Mouse (Mus musculus) kidney, embryonic 14.5 days (tissue): ENCODE measurements around the gene Il12rb1. TPM values are rescaled to one million over a fixed set of nuclear protein-coding genes. Genes with fewer than 3 reads are reported as not detected.

Experiments used
- ATAC-seq: fragments of 200-750 bp; cut with Nextera tagmentation; 2 replicates; pipeline ENCODE4 v1.8.0; 2017; ENCODE audit warnings: moderate number of reproducible peaks, mild to moderate bottlenecking, moderate TSS enrichment, moderate library complexity; ENCODE audit not compliant: low FRiP score, low TSS enrichment
- H3K27ac ChIP-seq: fragments of 300-500 bp; sonication (generic); 2 replicates; pipeline ENCODE4 v1.5.1; 2014; ENCODE audit warnings: low read depth, mild to moderate bottlenecking, low read length, moderate library complexity, mixed read lengths
- H3K27me3 ChIP-seq: fragments of 300-500 bp; sonication (generic); 2 replicates; pipeline ENCODE4 v1.6.1; 2014; ENCODE audit warnings: mild to moderate bottlenecking, low read length; ENCODE audit not compliant: control insufficient read depth, insufficient read depth
- H3K36me3 ChIP-seq: fragments of 300-500 bp; sonication (generic); 2 replicates; pipeline ENCODE4 v1.6.1; 2014; ENCODE audit warnings: low read length, mixed read lengths; ENCODE audit not compliant: control insufficient read depth, insufficient read depth
- H3K4me1 ChIP-seq: fragments of 300-500 bp; sonication (generic); 2 replicates; pipeline ENCODE4 v1.6.1; 2014; ENCODE audit warnings: low read length, mixed read lengths; ENCODE audit not compliant: control insufficient read depth, insufficient read depth
- H3K4me2 ChIP-seq: fragments of 300-500 bp; sonication (generic); replicated peaks from 2 replicates; pipeline ENCODE4 v1.6.1; 2014; ENCODE audit warnings: low read depth, mild to moderate bottlenecking, low read length
- H3K4me3 ChIP-seq: fragments of 300-500 bp; sonication (generic); 2 replicates; pipeline ENCODE4 v1.5.1; 2014; ENCODE audit warnings: mild to moderate bottlenecking, low read length
- H3K9ac ChIP-seq: fragments of 300-500 bp; sonication (generic); 2 replicates; pipeline ENCODE4 v1.6.1; 2014; ENCODE audit warnings: low read depth, mild to moderate bottlenecking, low read length, moderate library complexity
- H3K9me3 ChIP-seq: fragments of 300-500 bp; sonication (generic); 2 replicates; pipeline ENCODE4 v1.6.1; 2016; ENCODE audit warnings: low read length; ENCODE audit not compliant: control insufficient read depth
- WGBS: fragments of 180-500 bp; shearing (Covaris S2); extraction: QIAGEN DNeasy Blood & Tissue Kit; methylation state at CpG from one replicate; pipeline ENCODE4 v1.1.7; 2014; 5-methylcytosine and 5-hydroxymethylcytosine counted together
- polyA plus RNA-seq: library from polyadenylated mRNA; unstranded; fragments of >200 nt; fragmentation: Nextera tagmentation; extraction: Ambion mirVana; gene quantifications from 2 replicates; pipeline ENCODE4 v1.2.1, GENCODE M21; 2014

Il12rb1 gene
- polyA plus RNA-seq, 1 experiment from 2014 or later, result not detected

DNA sequence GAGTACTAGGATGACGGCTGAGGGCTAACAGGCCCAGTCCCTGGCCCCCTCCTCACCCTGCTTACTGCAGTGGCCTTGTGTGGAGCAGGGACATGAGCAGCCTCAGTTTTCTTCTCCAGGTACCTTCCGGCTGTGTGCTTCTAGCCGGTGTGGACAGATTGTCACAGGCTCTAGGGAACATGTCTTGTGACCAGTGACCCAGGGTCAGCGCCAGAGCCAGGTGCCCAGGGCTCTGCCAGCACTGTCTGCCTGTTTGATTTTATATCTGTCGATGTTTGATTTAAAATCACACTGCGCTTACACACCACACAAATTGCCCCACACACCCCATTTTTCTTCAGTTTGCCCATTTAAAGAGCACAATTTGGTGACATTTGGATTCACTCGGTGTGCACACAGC lies 15.6 kb downstream of the Il12rb1 start:
- Histone ChIP-seq H3K9me3 (peaks cover 9% of the 10 kb centered on the region; the same call in 1 of the 2 replicates), H3K36me3 (no peaks in the 10 kb centered on the region), H3K27me3 (no peaks in the 10 kb centered on the region), H3K27ac (no peak overlapping the region), H3K4me3 (no peak overlapping the region), H3K4me1 (peaks cover 7% of the 10 kb centered on the region; the same call in 1 of the 2 replicates), H3K9ac (no peak overlapping the region), H3K4me2 (no peak overlapping the region)
- WGBS, result 79% methylated on average over 7 of the region's 7 CpGs
- no peak for ATAC-seq

DNA sequence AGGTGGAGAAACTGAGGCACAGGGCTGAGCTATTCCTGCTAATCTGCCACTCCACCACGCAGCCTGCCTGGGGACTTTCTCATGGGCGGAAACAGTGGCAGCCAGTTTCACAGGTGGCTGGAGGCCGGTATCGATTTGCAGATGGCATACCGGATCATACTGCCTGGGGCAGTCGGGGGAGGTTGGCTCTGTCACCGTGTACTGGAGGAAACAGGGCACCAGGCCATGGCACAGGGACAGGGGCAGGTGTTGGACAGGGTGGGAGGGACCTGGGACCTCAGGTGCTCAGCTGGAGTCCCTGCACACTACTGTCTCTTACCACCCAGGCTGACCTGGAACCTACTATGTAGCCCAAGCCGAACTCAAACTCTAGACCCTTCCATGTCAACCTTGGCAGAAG lies 17.6 kb downstream of the Il12rb1 start:
- Histone ChIP-seq H3K4me1 (peaks cover 2% of the 10 kb centered on the region; the same call in 1 of the 2 replicates), H3K27ac (no peak overlapping the region), H3K27me3 (no peaks in the 10 kb centered on the region), H3K9me3 (peaks cover 3% of the 10 kb centered on the region; the same call in 1 of the 2 replicates), H3K36me3 (no peaks in the 10 kb centered on the region), H3K4me3 (no peak overlapping the region), H3K4me2 (no peak overlapping the region), H3K9ac (no peak overlapping the region)
- WGBS, result 68% methylated on average over 8 of the region's 8 CpGs
- ATAC-seq, result no peak

DNA sequence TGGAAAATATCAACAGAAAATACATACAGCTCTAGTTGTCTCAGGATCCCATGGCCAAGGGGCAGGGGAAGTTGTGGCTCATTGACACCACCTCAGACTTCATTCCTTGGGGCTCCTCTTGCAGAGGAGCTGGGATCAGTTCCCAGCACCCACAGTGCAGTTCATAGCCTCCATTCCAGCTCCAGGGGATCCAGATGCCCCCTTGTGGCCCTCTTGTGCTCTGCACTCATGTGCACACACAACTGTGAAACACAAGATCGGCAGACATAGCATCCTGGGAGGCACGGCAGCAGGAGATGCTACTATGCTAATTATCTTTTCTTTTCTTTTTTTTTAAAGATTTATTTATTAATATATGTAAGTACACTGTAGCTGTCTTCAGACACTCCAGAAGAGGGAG lies 18.8 kb downstream of the Il12rb1 start:
- Histone ChIP-seq H3K27me3 (no peaks in the 10 kb centered on the region), H3K4me1 (no peaks in the 10 kb centered on the region), H3K4me3 (no peak overlapping the region), H3K9ac (no peak overlapping the region), H3K36me3 (no peaks in the 10 kb centered on the region), H3K27ac (no peak overlapping the region), H3K4me2 (no peak overlapping the region), H3K9me3 (peaks cover 3% of the 10 kb centered on the region; the same call in 1 of the 2 replicates)
- no peak for ATAC-seq
- WGBS, result 93% methylated on average over 2 of the region's 2 CpGs

DNA sequence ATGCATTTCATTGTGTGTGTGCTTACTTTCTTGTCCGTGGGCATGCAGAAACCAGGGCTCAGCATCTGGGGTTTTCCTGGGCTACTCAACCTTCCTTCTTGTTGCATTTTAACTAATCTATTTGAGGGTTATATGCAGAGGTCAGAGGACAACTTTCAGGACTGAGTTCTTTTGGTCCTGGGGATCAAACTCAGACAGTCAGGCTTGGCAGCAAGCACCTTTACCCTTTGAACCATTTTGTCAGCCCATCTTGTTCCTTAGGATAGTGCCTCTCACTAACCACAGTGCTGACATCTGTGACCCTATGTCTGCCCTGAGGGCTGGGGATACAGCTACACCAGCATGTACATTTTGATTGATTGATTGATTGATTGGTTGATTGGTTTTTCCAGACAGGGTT lies 19.5 kb downstream of the Il12rb1 start:
- Histone ChIP-seq H3K9ac (no peak overlapping the region), H3K4me2 (no peak overlapping the region), H3K4me1 (no peaks in the 10 kb centered on the region), H3K27ac (no peak overlapping the region), H3K27me3 (no peaks in the 10 kb centered on the region), H3K9me3 (peaks cover 3% of the 10 kb centered on the region; the same call in 1 of the 2 replicates), H3K36me3 (no peaks in the 10 kb centered on the region), H3K4me3 (no peak overlapping the region)
- 88% methylated on average over 1 of the region's 1 CpGs for WGBS
- no peak for ATAC-seq

DNA sequence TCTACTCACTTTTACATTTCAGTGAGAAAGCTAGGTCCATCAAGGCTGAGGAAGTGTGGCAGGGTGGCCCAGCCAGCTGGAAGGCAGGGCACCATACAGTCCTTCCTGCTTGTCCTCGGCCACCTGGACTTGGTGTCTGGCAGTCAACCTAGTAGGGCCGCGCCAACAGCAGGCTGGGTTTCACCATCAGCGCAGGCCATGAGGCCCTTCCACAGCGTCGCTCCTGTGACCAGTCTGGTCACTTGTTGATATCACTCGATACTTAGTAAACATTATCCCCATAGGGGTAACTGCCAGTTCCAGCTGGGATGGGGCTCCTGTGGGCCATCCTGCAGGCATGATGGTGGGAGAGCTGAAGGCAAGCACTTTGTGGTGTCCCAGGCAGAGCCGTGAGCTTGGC lies 23.3 kb downstream of the Il12rb1 start:
- Histone ChIP-seq H3K4me1 (0 out of 2 replicates have a peak, but pooled peaks cover 7% of the 10 kb centered on the region), H3K36me3 (peaks cover 10% of the 10 kb centered on the region; the same call in 1 of the 2 replicates), H3K4me2 (no peak overlapping the region), H3K27me3 (no peaks in the 10 kb centered on the region), H3K9ac (no peak overlapping the region), H3K9me3 (peaks cover 3% of the 10 kb centered on the region; the same call in 1 of the 2 replicates), H3K27ac (no peak overlapping the region), H3K4me3 (no peak overlapping the region)
- WGBS, result 88% methylated on average over 8 of the region's 8 CpGs
- no peak for ATAC-seq

DNA sequence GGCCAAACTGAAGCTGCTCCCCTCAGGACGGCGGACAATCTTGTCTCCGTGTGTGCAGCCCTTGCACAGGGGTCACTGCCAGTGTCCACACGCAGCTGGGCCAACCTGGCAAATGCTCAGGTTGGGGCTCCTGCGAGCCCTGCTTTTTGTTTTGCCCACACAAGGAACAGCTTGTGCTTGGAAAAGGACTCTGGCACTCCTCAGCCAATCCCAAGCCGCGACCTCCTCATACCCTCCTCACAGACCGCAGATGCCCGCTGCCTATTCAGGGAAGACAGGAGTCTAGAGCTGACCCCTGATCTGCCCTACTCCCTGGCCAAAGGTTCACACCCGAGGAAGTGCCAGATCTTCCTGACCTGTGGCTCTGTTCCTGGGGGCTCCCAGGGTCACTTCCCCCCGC lies 24.1 kb downstream of the Il12rb1 start:
- Histone ChIP-seq H3K4me3 (no peak overlapping the region), H3K9me3 (no peaks in the 10 kb centered on the region), H3K27ac (peak overlapping the region; percentile 17; the same call in 1 of the 2 replicates), H3K36me3 (peaks cover 10% of the 10 kb centered on the region; the same call in 1 of the 2 replicates), H3K27me3 (no peaks in the 10 kb centered on the region), H3K9ac (no peak overlapping the region), H3K4me1 (0 out of 2 replicates have a peak, but pooled peaks cover 7% of the 10 kb centered on the region), H3K4me2 (no peak overlapping the region)
- no peak for ATAC-seq
- 74% methylated on average over 11 of the region's 11 CpGs for WGBS

DNA sequence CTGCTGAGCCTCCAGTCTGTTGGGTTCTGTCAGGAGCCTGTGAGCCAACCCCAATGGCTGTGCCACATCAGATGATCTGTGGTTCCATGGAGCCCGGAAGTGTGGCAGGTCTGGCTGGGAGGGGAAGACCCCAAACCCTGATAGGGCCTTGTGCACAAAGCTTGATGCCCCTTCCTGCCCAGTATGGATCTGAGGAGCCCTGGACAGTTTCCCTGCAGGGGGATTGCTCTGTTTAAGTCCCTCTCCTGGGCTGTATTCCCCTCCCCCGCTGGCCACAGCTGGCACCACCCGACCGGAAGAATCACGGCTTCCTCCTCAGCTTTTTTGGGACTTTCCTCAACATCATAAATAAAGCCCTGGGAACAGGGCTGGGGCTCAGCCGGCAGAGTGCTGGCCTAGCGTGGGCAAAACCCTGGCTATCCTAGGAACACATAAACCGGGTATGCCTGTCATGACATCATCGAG lies 24.8 kb downstream of the Il12rb1 start:
- Histone ChIP-seq H3K4me1 (0 out of 2 replicates have a peak, but pooled peaks cover 7% of the 10 kb centered on the region), H3K9ac (no peak overlapping the region), H3K9me3 (no peaks in the 10 kb centered on the region), H3K36me3 (peaks cover 10% of the 10 kb centered on the region; the same call in 1 of the 2 replicates), H3K27me3 (no peaks in the 10 kb centered on the region), H3K4me2 (no peak overlapping the region), H3K27ac (no peak overlapping the region), H3K4me3 (no peak overlapping the region)
- 41% methylated on average over 9 of the region's 9 CpGs for WGBS
- no peak; the same call in 1 of the 2 replicates for ATAC-seq

DNA sequence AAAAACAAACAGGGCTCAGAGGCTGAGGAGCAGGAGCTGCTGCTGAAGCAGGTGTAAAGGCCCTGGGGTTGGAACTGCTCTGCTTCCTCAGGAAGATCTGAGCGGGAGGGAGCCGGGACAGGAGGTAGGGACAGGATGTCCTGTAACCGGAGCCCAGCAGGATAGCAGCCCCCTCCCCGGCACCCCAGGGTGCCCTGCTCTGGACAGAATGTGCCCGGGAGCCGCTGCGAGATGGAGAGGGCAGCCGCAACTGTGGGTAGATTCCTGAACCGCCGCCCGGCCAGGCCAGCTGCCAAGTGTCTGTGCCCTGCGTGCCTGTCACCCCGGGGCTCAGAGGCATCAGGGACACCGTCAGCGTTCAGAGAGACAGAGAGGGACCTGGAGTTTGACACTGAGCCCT lies 25.3 kb downstream of the Il12rb1 start:
- Histone ChIP-seq H3K27ac (no peak overlapping the region), H3K4me2 (no peak overlapping the region), H3K27me3 (no peaks in the 10 kb centered on the region), H3K9ac (no peak overlapping the region), H3K9me3 (no peaks in the 10 kb centered on the region), H3K36me3 (peaks cover 10% of the 10 kb centered on the region; the same call in 1 of the 2 replicates), H3K4me3 (no peak overlapping the region), H3K4me1 (0 out of 2 replicates have a peak, but pooled peaks cover 7% of the 10 kb centered on the region)
- WGBS, result 47% methylated on average over 15 of the region's 15 CpGs
- ATAC-seq, result no peak; the same call in 1 of the 2 replicates

DNA sequence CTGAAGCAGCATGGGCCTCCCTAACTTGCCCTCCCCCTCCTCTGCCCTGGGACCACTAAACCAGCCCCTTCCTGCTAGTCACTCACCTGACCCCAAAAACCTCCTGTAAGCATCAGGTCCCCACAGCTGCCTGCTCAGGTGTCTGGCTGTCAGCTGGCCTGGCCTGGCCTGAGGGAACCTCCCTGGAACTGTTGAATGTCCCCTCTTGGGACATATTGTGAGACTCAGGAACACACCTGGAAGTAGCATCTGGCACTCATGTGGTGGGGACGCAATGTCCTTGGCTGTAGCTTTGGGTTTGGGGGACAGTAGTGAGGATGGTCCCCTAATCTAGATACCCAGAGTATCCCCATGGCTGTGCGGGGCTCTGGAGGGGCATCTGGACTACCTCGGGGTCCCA lies 25.8 kb downstream of the Il12rb1 start:
- Histone ChIP-seq H3K27me3 (no peaks in the 10 kb centered on the region), H3K9me3 (no peaks in the 10 kb centered on the region), H3K27ac (no peak overlapping the region), H3K4me1 (0 out of 2 replicates have a peak, but pooled peaks cover 7% of the 10 kb centered on the region), H3K4me3 (no peak overlapping the region), H3K36me3 (peaks cover 10% of the 10 kb centered on the region; the same call in 1 of the 2 replicates), H3K4me2 (no peak overlapping the region), H3K9ac (no peak overlapping the region)
- 93% methylated on average over 3 of the region's 3 CpGs for WGBS
- ATAC-seq, result no peak
